Mouse (Mus musculus) cerebellum, postnatal 14 days (tissue): ENCODE data around the gene Olfr10.

ENCODE experiments used
- DNase-seq, 2 experiments: peaks; one replicate each; pipeline ENCODE4 v3.0.0; 2021; ENCODE audit warnings: mixed read lengths in 2 of 2

Olfr10 gene

DNA sequence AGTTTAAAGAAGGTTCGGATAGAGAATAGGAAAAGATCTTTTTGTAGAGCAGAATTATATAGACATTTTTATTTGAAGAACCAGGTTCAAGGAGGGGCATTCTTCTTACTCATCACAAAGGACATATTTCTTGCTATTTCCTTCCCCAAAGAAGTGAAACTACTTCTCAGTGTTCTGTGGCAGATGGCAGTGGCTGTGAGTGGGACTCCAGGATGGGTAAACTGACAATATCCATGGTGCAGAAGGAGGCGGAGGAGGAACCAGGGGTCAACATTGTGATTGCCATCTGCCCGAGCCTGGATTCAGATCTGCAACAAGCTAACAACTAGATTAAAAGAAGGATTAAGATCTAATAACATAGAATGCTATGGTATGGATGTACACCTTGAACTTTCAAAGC lies 22.2 kb downstream of the Olfr10 start:
- no peak for DNase-seq

DNA sequence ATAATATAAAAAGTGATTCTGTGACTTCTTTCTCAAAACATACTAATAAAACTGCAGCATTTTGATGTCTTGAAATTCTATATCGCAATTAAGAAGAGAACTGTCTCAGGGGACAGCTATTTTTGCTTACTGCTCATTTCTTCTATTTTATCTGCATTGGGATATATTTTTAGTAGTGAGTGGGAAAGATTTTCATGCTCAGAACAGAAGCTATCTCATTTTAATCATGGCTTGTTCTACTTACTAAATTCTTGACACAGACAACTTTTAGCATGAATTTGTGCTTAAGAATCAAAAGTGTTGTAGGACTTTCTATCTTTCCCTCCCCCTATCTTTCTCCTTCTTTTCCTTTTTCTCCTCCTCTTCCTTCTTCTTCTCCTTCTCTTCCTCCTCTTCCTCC lies 25.1 kb downstream of the Olfr10 start:
- DNase-seq = no peak

DNA sequence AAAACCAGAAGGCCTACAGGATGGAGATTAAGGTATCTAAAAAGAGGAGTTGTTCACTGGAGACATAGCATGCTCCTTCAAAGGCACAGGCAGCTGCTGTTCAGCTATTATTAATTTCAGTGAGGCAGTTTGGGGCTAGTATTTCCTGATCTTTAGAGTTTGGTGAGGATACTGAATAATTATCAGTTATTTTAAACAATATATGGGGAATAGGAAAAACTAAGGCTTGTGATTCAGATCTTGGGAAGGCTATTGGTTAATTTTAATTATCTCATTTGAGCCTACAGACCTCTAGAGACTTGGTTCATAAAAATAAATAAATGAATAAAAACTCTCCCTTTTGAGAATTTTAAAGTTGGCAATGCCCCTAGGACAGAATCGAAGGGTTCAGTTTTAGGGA lies 30.3 kb downstream of the Olfr10 start, which contains the start of gene Olfr1390:
Gene Olfr1390 (plus strand): TSS at position 301 of the 400 bp plus-strand sequence.
- DNase-seq = no peak

DNA sequence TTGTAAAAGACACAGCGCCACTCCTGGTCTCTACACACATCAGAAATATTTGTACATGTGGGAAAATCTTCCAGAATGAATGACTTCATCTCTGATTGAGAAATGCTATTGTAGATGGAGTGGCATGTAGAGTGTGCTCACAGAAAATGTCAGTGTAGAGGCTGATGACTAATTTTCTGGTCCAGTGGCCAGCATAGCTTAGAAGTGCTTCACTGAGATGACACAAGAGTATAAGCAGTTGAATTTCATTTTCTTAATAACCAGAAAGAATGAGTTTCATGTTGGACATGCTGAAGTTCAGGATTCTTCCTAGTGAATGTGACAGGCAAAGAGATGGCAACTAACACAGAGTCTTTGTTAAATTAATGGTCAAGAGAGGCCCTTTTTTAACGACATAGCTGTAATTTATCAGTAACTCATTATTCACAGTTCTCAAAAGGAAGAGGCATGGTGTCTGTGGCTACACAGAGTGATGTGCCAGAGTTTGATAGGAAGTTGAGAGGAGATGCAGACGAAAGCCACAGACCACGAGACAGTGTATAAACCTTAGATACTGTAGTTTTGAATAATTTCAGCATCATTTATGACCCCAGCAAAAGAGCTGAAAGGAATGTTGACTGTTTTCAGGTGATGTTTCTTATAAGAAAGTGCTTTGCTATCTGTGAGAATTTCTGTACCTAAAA lies 32.8 kb downstream of the Olfr10 start:
- no peak for DNase-seq
